Mouse (Mus musculus) ES-Bruce4 (cell line): ENCODE results near the gene Casp7. TPM values are rescaled to one million over a fixed set of nuclear protein-coding genes. Genes with fewer than 3 reads are reported as not detected.

Experiments used
- H3K27ac ChIP-seq: 2 replicates; pipeline ENCODE4 v1.5.1; 2012; ENCODE audit warnings: low read length, inconsistent platforms; ENCODE audit not compliant: insufficient read depth
- H3K27me3 ChIP-seq: 2 replicates; pipeline ENCODE4 v1.6.1; 2012; ENCODE audit warnings: mild to moderate bottlenecking, low read length, inconsistent platforms; ENCODE audit not compliant: control insufficient read depth, poor library complexity, insufficient read depth, severe bottlenecking
- H3K36me3 ChIP-seq: 2 replicates; pipeline ENCODE4 v1.6.1; 2012; ENCODE audit warnings: inconsistent platforms, mild to moderate bottlenecking, low read length, moderate library complexity; ENCODE audit not compliant: control insufficient read depth, poor library complexity, insufficient read depth, severe bottlenecking
- H3K4me1 ChIP-seq: one replicate; pipeline ENCODE4 v1.8.1; 2011; ENCODE audit warnings: low read length; ENCODE audit not compliant: control insufficient read depth, insufficient read depth
- H3K4me3 ChIP-seq: 2 replicates; pipeline ENCODE4 v1.5.1; 2011; ENCODE audit warnings: low read depth, mild to moderate bottlenecking, low read length
- H3K9ac ChIP-seq: 2 replicates; pipeline ENCODE4 v1.6.1; 2012; ENCODE audit warnings: low read depth, mild to moderate bottlenecking, inconsistent platforms; ENCODE audit not compliant: poor library complexity, severe bottlenecking
- H3K9me3 ChIP-seq: replicated peaks from 2 replicates; pipeline ENCODE4 v1.6.1; 2012; ENCODE audit warnings: mild to moderate bottlenecking, low read length, inconsistent platforms; ENCODE audit not compliant: control insufficient read depth, poor library complexity, insufficient read depth, severe bottlenecking
- CTCF ChIP-seq: IDR thresholded peaks from one replicate; pipeline ENCODE4 v1.8.1; 2011; ENCODE audit warnings: low read depth, low read length
- EP300 ChIP-seq: IDR thresholded peaks from 2 replicates; pipeline ENCODE4 v1.6.1; 2011; ENCODE audit warnings: low read depth, low read length; ENCODE audit not compliant: insufficient read depth
- POLR2A ChIP-seq: IDR thresholded peaks from one replicate; pipeline ENCODE4 v1.8.1; 2011; ENCODE audit warnings: low read length; ENCODE audit not compliant: insufficient read depth
- polyA plus RNA-seq: library from polyadenylated mRNA; stranded (reverse); fragments of >200 nt; gene quantifications from 2 replicates; pipeline ENCODE4 v1.2.4, GENCODE M21; 2011; ENCODE audit warnings: low read depth; ENCODE audit not compliant: missing spikeins, insufficient read depth, insufficient read length

Casp7 gene
- polyA plus RNA-seq, 1 experiment, result 19.8 TPM

- no peaks in the 10 kb centered on the region for H3K36me3 ChIP-seq
- no peak overlapping the region for H3K27ac ChIP-seq
- no peak for TF ChIP-seq CTCF
- no peak for TF ChIP-seq EP300
- TF ChIP-seq POLR2A, result no peak
- H3K4me1 ChIP-seq, result no peaks in the 10 kb centered on the region
- no peak overlapping the region for H3K9ac ChIP-seq
- no peak overlapping the region for H3K4me3 ChIP-seq
- H3K27me3 ChIP-seq, result no peaks in the 10 kb centered on the region
- no peaks in the 10 kb centered on the region for H3K9me3 ChIP-seq
Measured at GRCm38 (mm10) chr19:56389176-56389575, 7.8 kb upstream of the Casp7 start.

GRCm38 (mm10) chr19:56389879-56390278, 7.0 kb upstream of the Casp7 start, which contains the start of gene Nrap:
Nrap (minus strand) TSS chr19:56390037.
- no peaks in the 10 kb centered on the region for H3K9me3 ChIP-seq
- no peak within 1 kb of the TSS for H3K27ac ChIP-seq
- no peaks in the 10 kb centered on the region for H3K36me3 ChIP-seq
- H3K27me3 ChIP-seq, result no peaks in the 10 kb centered on the region
- TF ChIP-seq POLR2A, result no peak
- no peak for TF ChIP-seq CTCF
- TF ChIP-seq EP300, result no peak
- H3K4me1 ChIP-seq, result no peaks in the 10 kb centered on the region
- no peak within 1 kb of the TSS for H3K4me3 ChIP-seq
- H3K9ac ChIP-seq, result no peak within 1 kb of the TSS

GRCm38 (mm10) chr19:56391307-56392046, 5.5 kb upstream of the Casp7 start:
- Histone ChIP-seq H3K27me3 (peaks cover 4% of the 10 kb centered on the region; the same call in 1 of the 2 replicates), H3K9me3 (no peaks in the 10 kb centered on the region), H3K27ac (no peak overlapping the region), H3K4me3 (no peak overlapping the region), H3K9ac (no peak overlapping the region), H3K36me3 (no peaks in the 10 kb centered on the region), H3K4me1 (no peaks in the 10 kb centered on the region)
- TF ChIP-seq CTCF, result no peak
- no peak for TF ChIP-seq EP300
- TF ChIP-seq POLR2A, result no peak

- Histone ChIP-seq H3K4me1 (peaks cover 2% of the 10 kb centered on the region), H3K9me3 (no peaks in the 10 kb centered on the region), H3K27ac (no peak overlapping the region), H3K4me3 (no peak overlapping the region), H3K9ac (no peak overlapping the region), H3K27me3 (peaks cover 4% of the 10 kb centered on the region; the same call in 1 of the 2 replicates), H3K36me3 (no peaks in the 10 kb centered on the region)
- no peak for TF ChIP-seq EP300
- no peak for TF ChIP-seq CTCF
- no peak for TF ChIP-seq POLR2A
Measured at GRCm38 (mm10) chr19:56393311-56393866, 3.5 kb upstream of the Casp7 start.

- Histone ChIP-seq H3K9ac (no peak overlapping the region), H3K27me3 (peaks cover 4% of the 10 kb centered on the region; the same call in 1 of the 2 replicates), H3K9me3 (no peaks in the 10 kb centered on the region), H3K27ac (no peak overlapping the region), H3K4me1 (peaks cover 2% of the 10 kb centered on the region), H3K4me3 (no peak overlapping the region), H3K36me3 (no peaks in the 10 kb centered on the region)
- no peak for TF ChIP-seq CTCF
- TF ChIP-seq EP300, result no peak
- TF ChIP-seq POLR2A, result no peak
Measured at GRCm38 (mm10) chr19:56395183-56395935, 1.6 kb upstream of the Casp7 start.
